Mouse (Mus musculus): ENCODE results near the gene Rad23b. TPM values are rescaled to one million over a fixed set of nuclear protein-coding genes. Genes with fewer than 3 reads are reported as not detected.
"Not testable (repeated sequence)": the region's sequence is repeated elsewhere in the genome, so short reads cannot be mapped to it uniquely, and the experiment has no call there.

Gene Rad23b
- polyA plus RNA-seq, 1 experiment from 2014 or later: 94.0 TPM

- H3K27me3 ChIP-seq: no peaks in the 10 kb centered on the region
- no peaks in the 10 kb centered on the region for H3K9me3 ChIP-seq
- no peaks in the 10 kb centered on the region for H3K36me3 ChIP-seq
- no peak overlapping the region for H3K9ac ChIP-seq (replicated peaks)
- no peak overlapping the region for H3K4me3 ChIP-seq
- 96% methylated on average over 16 of the region's 16 CpGs for WGBS
- no peak for ATAC-seq (replicated peaks)
- no peaks in the 10 kb centered on the region for H3K4me1 ChIP-seq
- H3K4me2 ChIP-seq (replicated peaks): no peak overlapping the region
- no peak overlapping the region for H3K27ac ChIP-seq (replicated peaks)
These were observed 59.2 kb downstream of the Rad23b start for GRCm38 (mm10) chr4:55409025-55409424.

- not testable (repeated sequence) for ATAC-seq (replicated peaks); H3K9me3 ChIP-seq; H3K4me3 ChIP-seq; H3K27ac ChIP-seq (replicated peaks); H3K4me1 ChIP-seq; H3K36me3 ChIP-seq; H3K9ac ChIP-seq (replicated peaks); H3K4me2 ChIP-seq (replicated peaks); H3K27me3 ChIP-seq
- WGBS: 92% methylated on average over 1 of the region's 1 CpGs
These were observed 59.9 kb downstream of the Rad23b start for GRCm38 (mm10) chr4:55409578-55410224.

GRCm38 (mm10) chr4:55415864-55416263 lies 66.0 kb downstream of the Rad23b start:
- peaks cover 4% of the 10 kb centered on the region; the same call in 1 of the 2 replicates for H3K4me1 ChIP-seq
- no peak overlapping the region for H3K4me2 ChIP-seq (replicated peaks)
- 14% methylated on average over 3 of the region's 3 CpGs for WGBS
- H3K9ac ChIP-seq (replicated peaks): no peak overlapping the region
- peak overlapping the region; percentile 39; the same call in 1 of the 2 replicates for H3K27ac ChIP-seq (replicated peaks)
- no peaks in the 10 kb centered on the region for H3K27me3 ChIP-seq
- peak; percentile 96 for ATAC-seq (replicated peaks)
- H3K4me3 ChIP-seq: no peak overlapping the region
- H3K36me3 ChIP-seq: no peaks in the 10 kb centered on the region
- H3K9me3 ChIP-seq: no peaks in the 10 kb centered on the region

- H3K9me3 ChIP-seq: no peaks in the 10 kb centered on the region
- H3K9ac ChIP-seq (replicated peaks): no peak overlapping the region
- no peaks in the 10 kb centered on the region for H3K27me3 ChIP-seq
- H3K36me3 ChIP-seq: no peaks in the 10 kb centered on the region
- H3K4me2 ChIP-seq (replicated peaks): no peak overlapping the region
- no peak overlapping the region for H3K27ac ChIP-seq (replicated peaks)
- no peak overlapping the region for H3K4me3 ChIP-seq
- no peaks in the 10 kb centered on the region for H3K4me1 ChIP-seq
- WGBS: 87% methylated on average over 4 of the region's 4 CpGs
- ATAC-seq (replicated peaks): no peak
These were observed 76.4 kb downstream of the Rad23b start for GRCm38 (mm10) chr4:55426250-55426649.

Other genes with a start within 250 kb of the Rad23b start
- 1.6 and 1.9 TPM in 2 replicates for gene Klf4, start 182.4 kb downstream of the Rad23b start, polyA plus RNA-seq (2015; fragmentation: Nextera tagmentation; extraction: Ambion mirVana)

Measured in forebrain, embryonic 15.5 days (tissue).